In the genomic region with DNA sequence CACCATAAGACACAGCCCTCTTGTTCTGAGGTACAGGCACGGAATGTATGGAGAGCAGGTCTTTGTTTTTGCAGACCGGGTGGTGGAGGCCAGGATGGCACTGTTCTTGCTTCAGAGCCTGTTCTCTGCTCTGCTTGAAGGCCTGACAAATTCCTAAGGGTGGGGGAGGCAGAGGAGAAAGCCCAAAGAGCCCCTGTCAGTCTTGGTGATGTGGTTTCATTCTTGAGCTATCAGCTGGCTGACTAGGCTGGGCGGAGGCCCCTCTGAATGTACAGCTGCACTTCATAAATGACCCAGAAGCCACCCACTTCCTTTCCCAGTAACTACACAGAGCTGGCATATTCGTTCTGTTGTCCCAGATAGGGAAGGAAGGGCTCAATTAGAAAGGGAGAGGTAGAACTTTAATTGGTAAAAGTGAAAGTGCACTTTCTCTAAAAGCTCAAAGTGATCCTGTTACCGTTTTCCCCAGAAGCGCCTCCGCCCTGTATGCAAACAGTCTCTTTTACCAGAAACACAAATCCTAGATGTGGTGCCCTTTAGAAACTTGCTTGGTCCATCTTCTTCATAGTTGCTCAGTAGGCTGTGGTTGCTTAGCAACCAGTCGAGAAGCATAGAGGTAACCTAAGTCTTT, we compare ENCODE assay signal across 8 mouse cellular contexts.
DNase-seq lines count a peak whose midpoint lies in the region; ATAC-seq lines count a peak whose summit lies in the region.

No protein-coding gene starts in this region.

- H3K9ac ChIP-seq in embryonic facial prominence, embryonic 12.5 days, result no peak overlapping the region

- peak overlapping the region; percentile 24; the same call in 1 of the 2 replicates for H3K27ac ChIP-seq in embryonic facial prominence, embryonic 12.5 days

- H3K4me3 ChIP-seq in embryonic facial prominence, embryonic 12.5 days, result no peak overlapping the region

- H3K9me3 ChIP-seq in embryonic facial prominence, embryonic 12.5 days, result no peaks in the 10 kb centered on the region

- WGBS in embryonic facial prominence, embryonic 12.5 days, result 32% methylated on average over 8 of the region's 8 CpGs

- H3K36me3 ChIP-seq in embryonic facial prominence, embryonic 12.5 days, result no peaks in the 10 kb centered on the region

- H3K4me2 ChIP-seq in embryonic facial prominence, embryonic 12.5 days (replicated peaks), result no peak overlapping the region

- H3K4me1 ChIP-seq in embryonic facial prominence, embryonic 12.5 days, result 0 out of 2 replicates have a peak, but pooled peaks cover 9% of the 10 kb centered on the region

- peak; percentile 81 for ATAC-seq in embryonic facial prominence, embryonic 12.5 days (ENCODE audit: insufficient number of reproducible peaks, insufficient read depth, low FRiP score, low TSS enrichment)
- peak; percentile 49 for ATAC-seq in megakaryocyte, adult 5-6 weeks (ENCODE audit: poor library complexity, severe bottlenecking)

- H3K27me3 ChIP-seq in embryonic facial prominence, embryonic 12.5 days, result no peaks in the 10 kb centered on the region

- DNase-seq in gastrocnemius, postnatal 25 days, result peak; percentile 8
- no peak for DNase-seq in gastrocnemius, postnatal 10 days
- DNase-seq in induced T-regulatory cell, adult 2 months (ENCODE audit: low read depth), result peak; percentile 76
- DNase-seq in thymus, postnatal 25 days, result peak; percentile 67
- no peak for DNase-seq in left cerebral cortex, adult 18-20 months (ENCODE audit: low spot score in 2 of 2)
- no peak for DNase-seq in adrenal gland, postnatal 14 days

Comparison
In these comparisons a context has a peak if more than half of its experiments do, and no peak if none do; other contexts are left out.
1. DNase-seq: peak in gastrocnemius, postnatal 25 days (single experiment), induced T-regulatory cell, adult 2 months (single experiment) and thymus, postnatal 25 days (single experiment); none in gastrocnemius, postnatal 10 days (single experiment), left cerebral cortex, adult 18-20 months (0 of 2) and adrenal gland, postnatal 14 days (single experiment).